Mouse (Mus musculus): ENCODE results near the gene Rcn3. TPM values are rescaled to one million over a fixed set of nuclear protein-coding genes. Genes with fewer than 3 reads are reported as not detected.
A peak's percentile ranks its signal among the peaks of the same experiment; 100 is the strongest.

The Rcn3 gene
- total and polyA plus RNA-seq, 3 experiments, result 24.6 to 64.5 (median 27.9) TPM

GRCm38 (mm10) chr7:45122561-45123185, 30.7 kb upstream of the Rcn3 start:
- H3K4me1 ChIP-seq (ENCODE audit: control insufficient read depth, insufficient read depth, low read length), result peaks cover 13% of the 10 kb centered on the region
- H3K27me3 ChIP-seq (ENCODE audit: control insufficient read depth, insufficient read depth, low read length), result no peaks in the 10 kb centered on the region
- H3K36me3 ChIP-seq (ENCODE audit: control insufficient read depth, insufficient read depth, low read length), result peaks cover 17% of the 10 kb centered on the region
- H3K27ac ChIP-seq, result peak overlapping the region; percentile 93
- peak overlapping the region; percentile 42 for H3K9ac ChIP-seq (ENCODE audit: low read depth, low read length)
- no peaks in the 10 kb centered on the region for H3K79me2 ChIP-seq (replicated peaks; ENCODE audit: control insufficient read depth, insufficient read depth, low read length)
- H3K4me3 ChIP-seq, result peak overlapping the region; percentile 94
- intact Hi-C loops (cut with DNase I), result loop anchor here (5.0 kb wide), 1 partner anchor 105 kb away; the partner anchor contains the start of genes Rras and Scaf1
- no peak for DNase-seq
- TF ChIP-seq POLR2A (IDR thresholded peaks at IDR 0.05; ENCODE audit: insufficient read depth, low read depth, low read length) (no peak), EP300 (IDR thresholded peaks at IDR 0.05; ENCODE audit: insufficient read depth, low read depth, low read length) (no peak), CTCF (IDR thresholded peaks at IDR 0.05) (no peak)
- WGBS, result 73% methylated on average over 15 of the region's 15 CpGs

- H3K36me3 ChIP-seq (ENCODE audit: control insufficient read depth, insufficient read depth, low read length), result peaks cover 11% of the 10 kb centered on the region; the same call in 1 of the 2 replicates
- H3K27me3 ChIP-seq (ENCODE audit: control insufficient read depth, insufficient read depth, low read length), result no peaks in the 10 kb centered on the region
- H3K4me1 ChIP-seq (ENCODE audit: control insufficient read depth, insufficient read depth, low read length), result peaks cover 13% of the 10 kb centered on the region
- no peak for DNase-seq
- peak overlapping the region; percentile 55 for H3K9ac ChIP-seq (ENCODE audit: low read depth, low read length)
- intact Hi-C loops (cut with DNase I), result loop anchor here (2.0 to 5.0 kb wide), 2 partner anchors 19 to 105 kb away; partner anchors contain the start of genes Fcgrt, Rras and Scaf1
- no peak for TF ChIP-seq POLR2A (IDR thresholded peaks at IDR 0.05; ENCODE audit: insufficient read depth, low read depth, low read length)
- no peak for TF ChIP-seq EP300 (IDR thresholded peaks at IDR 0.05; ENCODE audit: insufficient read depth, low read depth, low read length)
- TF ChIP-seq CTCF (IDR thresholded peaks at IDR 0.05), result no peak
- peak overlapping the region; percentile 94 for H3K4me3 ChIP-seq
- H3K27ac ChIP-seq, result peak overlapping the region; percentile 93
- no peaks in the 10 kb centered on the region for H3K79me2 ChIP-seq (replicated peaks; ENCODE audit: control insufficient read depth, insufficient read depth, low read length)
Measured at GRCm38 (mm10) chr7:45121966-45122365, 29.9 kb upstream of the Rcn3 start.

GRCm38 (mm10) chr7:45121404-45121803, 29.4 kb upstream of the Rcn3 start:
- WGBS, result 20% methylated on average over 8 of the region's 8 CpGs
- TF ChIP-seq CTCF (IDR thresholded peaks at IDR 0.05) (no peak), POLR2A (IDR thresholded peaks at IDR 0.05; ENCODE audit: insufficient read depth, low read depth, low read length) (peak; percentile 93), EP300 (IDR thresholded peaks at IDR 0.05; ENCODE audit: insufficient read depth, low read depth, low read length) (peak; percentile 86; the same call in 1 of the 2 replicates)
- H3K79me2 ChIP-seq (replicated peaks; ENCODE audit: control insufficient read depth, insufficient read depth, low read length), result no peaks in the 10 kb centered on the region
- H3K27ac ChIP-seq, result peak overlapping the region; percentile 93
- H3K4me3 ChIP-seq, result peak overlapping the region; percentile 94
- intact Hi-C loops (cut with DNase I), result loop anchor here (2.0 to 5.0 kb wide), 2 partner anchors 19 to 104 kb away; partner anchors contain the start of genes Fcgrt, Rras and Scaf1
- H3K27me3 ChIP-seq (ENCODE audit: control insufficient read depth, insufficient read depth, low read length), result no peaks in the 10 kb centered on the region
- peaks cover 10% of the 10 kb centered on the region; the same call in 1 of the 2 replicates for H3K36me3 ChIP-seq (ENCODE audit: control insufficient read depth, insufficient read depth, low read length)
- H3K9ac ChIP-seq (ENCODE audit: low read depth, low read length), result peak overlapping the region; percentile 55
- H3K4me1 ChIP-seq (ENCODE audit: control insufficient read depth, insufficient read depth, low read length), result peaks cover 12% of the 10 kb centered on the region
- DNase-seq, result peak; percentile 78 to 89

- peaks cover 12% of the 10 kb centered on the region for H3K4me1 ChIP-seq (ENCODE audit: control insufficient read depth, insufficient read depth, low read length)
- no peak overlapping the region for H3K4me3 ChIP-seq
- H3K79me2 ChIP-seq (replicated peaks; ENCODE audit: control insufficient read depth, insufficient read depth, low read length), result no peaks in the 10 kb centered on the region
- intact Hi-C loops (cut with DNase I), result loop anchor here (2.0 to 5.0 kb wide), 2 partner anchors 17 to 103 kb away; partner anchors contain the start of genes Fcgrt, Rras and Scaf1
- DNase-seq, result peak in 1 of 2 experiments; percentile 14
- TF ChIP-seq EP300 (IDR thresholded peaks at IDR 0.05; ENCODE audit: insufficient read depth, low read depth, low read length), result no peak
- H3K27ac ChIP-seq, result peak overlapping the region; percentile 93
- peaks cover 10% of the 10 kb centered on the region; the same call in 1 of the 2 replicates for H3K36me3 ChIP-seq (ENCODE audit: control insufficient read depth, insufficient read depth, low read length)
- H3K27me3 ChIP-seq (ENCODE audit: control insufficient read depth, insufficient read depth, low read length), result no peaks in the 10 kb centered on the region
- H3K9ac ChIP-seq (ENCODE audit: low read depth, low read length), result no peak overlapping the region
- WGBS, result 78% methylated on average over 5 of the region's 5 CpGs
Measured at GRCm38 (mm10) chr7:45119780-45120709, 28.0 kb upstream of the Rcn3 start.

DNA sequence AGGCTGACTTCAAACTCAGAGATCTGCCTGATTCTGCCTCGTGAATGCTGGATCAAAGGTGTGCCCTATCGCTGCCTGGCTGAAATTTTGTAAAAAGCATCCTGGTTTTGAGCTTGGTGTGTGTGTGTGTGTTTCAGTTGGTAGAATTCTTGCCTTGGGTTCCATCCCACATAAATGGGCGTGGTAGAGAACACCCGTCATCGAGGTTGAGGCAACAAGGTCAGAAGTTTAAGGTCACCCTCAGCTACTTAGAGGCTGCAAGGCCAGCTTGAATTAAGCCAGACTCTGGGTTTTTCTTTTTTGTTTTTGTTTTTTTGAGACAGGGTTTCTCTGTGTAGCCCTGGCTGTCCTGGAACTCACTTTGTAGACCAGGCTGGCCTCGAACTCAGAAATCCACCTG, 26.3 kb upstream of the Rcn3 start:
- WGBS, result 86% methylated on average over 6 of the region's 6 CpGs

More for the DNA sequence above, 26.3 kb upstream of the Rcn3 start:
- H3K79me2 ChIP-seq (replicated peaks; ENCODE audit: control insufficient read depth, insufficient read depth, low read length), result no peaks in the 10 kb centered on the region
- TF ChIP-seq CTCF (IDR thresholded peaks at IDR 0.05) (no peak), POLR2A (IDR thresholded peaks at IDR 0.05; ENCODE audit: insufficient read depth, low read depth, low read length) (no peak), EP300 (IDR thresholded peaks at IDR 0.05; ENCODE audit: insufficient read depth, low read depth, low read length) (no peak)
- H3K9ac ChIP-seq (ENCODE audit: low read depth, low read length), result no peak overlapping the region
- no peak overlapping the region for H3K4me3 ChIP-seq
- intact Hi-C loops (cut with DNase I), result no loop called here
- DNase-seq, result no peak
- H3K27me3 ChIP-seq (ENCODE audit: control insufficient read depth, insufficient read depth, low read length), result no peaks in the 10 kb centered on the region
- peaks cover 10% of the 10 kb centered on the region; the same call in 1 of the 2 replicates for H3K36me3 ChIP-seq (ENCODE audit: control insufficient read depth, insufficient read depth, low read length)
- peaks cover 12% of the 10 kb centered on the region for H3K4me1 ChIP-seq (ENCODE audit: control insufficient read depth, insufficient read depth, low read length)
- H3K27ac ChIP-seq, result no peak overlapping the region

Data from heart, adult 2 months (tissue).